Mouse (Mus musculus) kidney, postnatal 10 days (tissue): ENCODE measurements around the gene Zfp385c.
"Not testable (repeated sequence)": the region's sequence is repeated elsewhere in the genome, so short reads cannot be mapped to it uniquely, and the experiment has no call there.

Experiments
- DNase-seq: peaks from one replicate; pipeline ENCODE4 v3.0.0; 2021; ENCODE audit warnings: mixed read lengths

Zfp385c gene

GRCm38 (mm10) chr11:100685371-100685770, 6.9 kb downstream of the Zfp385c start:
- no peak for DNase-seq

- no peak for DNase-seq
Measured at GRCm38 (mm10) chr11:100684084-100684483, 8.2 kb downstream of the Zfp385c start.

GRCm38 (mm10) chr11:100682526-100682925, 9.7 kb downstream of the Zfp385c start:
- no peak for DNase-seq

GRCm38 (mm10) chr11:100681826-100682225, 10.4 kb downstream of the Zfp385c start:
- DNase-seq, result no peak

- DNase-seq, result no peak
Measured at GRCm38 (mm10) chr11:100677810-100678209, 14.4 kb downstream of the Zfp385c start.

GRCm38 (mm10) chr11:100673169-100673568, 19.1 kb downstream of the Zfp385c start:
- DNase-seq, result peak; percentile 59

- no peak for DNase-seq
Measured at GRCm38 (mm10) chr11:100671956-100672355, 20.3 kb downstream of the Zfp385c start.

GRCm38 (mm10) chr11:100671049-100671448, 21.2 kb downstream of the Zfp385c start:
- no peak for DNase-seq

- no peak for DNase-seq
Measured at GRCm38 (mm10) chr11:100659806-100660205, 32.4 kb downstream of the Zfp385c start.

- DNase-seq, result peak; percentile 24
Measured at GRCm38 (mm10) chr11:100656458-100656857, 35.8 kb downstream of the Zfp385c start.

GRCm38 (mm10) chr11:100655589-100655988, 36.7 kb downstream of the Zfp385c start:
- DNase-seq, result not testable (repeated sequence)

- DNase-seq, result no peak
Measured at GRCm38 (mm10) chr11:100651748-100652147, 40.5 kb downstream of the Zfp385c start.

- no peak for DNase-seq
Measured at GRCm38 (mm10) chr11:100651205-100651604, 41.0 kb downstream of the Zfp385c start.

GRCm38 (mm10) chr11:100648405-100648804, 43.9 kb downstream of the Zfp385c start:
- no peak for DNase-seq

GRCm38 (mm10) chr11:100646265-100646664, 46.0 kb downstream of the Zfp385c start:
- DNase-seq, result peak; percentile 75

GRCm38 (mm10) chr11:100643612-100644575, 48.4 kb downstream of the Zfp385c start:
- peak; percentile 28 for DNase-seq

- DNase-seq, result peak; percentile 59
Measured at GRCm38 (mm10) chr11:100640159-100640906, 51.9 kb downstream of the Zfp385c start.

- no peak for DNase-seq
Measured at GRCm38 (mm10) chr11:100634530-100634929, 57.7 kb downstream of the Zfp385c start.

GRCm38 (mm10) chr11:100628862-100629352, 63.3 kb downstream of the Zfp385c start:
- peak; percentile 24 for DNase-seq

- DNase-seq, result no peak
Measured at GRCm38 (mm10) chr11:100628056-100628455, 64.2 kb downstream of the Zfp385c start.

GRCm38 (mm10) chr11:100626701-100627195, 65.5 kb downstream of the Zfp385c start:
- DNase-seq, result peak; percentile 90

GRCm38 (mm10) chr11:100625754-100626700, 66.2 kb downstream of the Zfp385c start:
- DNase-seq, result no peak
